In genomic region chr4:151458686-151459085, GRCm38 (mm10) we compare ENCODE assay signal across 18 mouse cellular contexts.
A peak's percentile ranks its signal among the peaks of the same experiment; 100 is the strongest.
DNase-seq lines count a peak whose midpoint lies in the region; ATAC-seq lines count a peak whose summit lies in the region.
"Had no signal": no experiment of that assay in that cellular context is flagged by ENCODE, and none has a peak within 500 bp of the region (broad histone marks: within the 10 kb centered on the region; RNA-seq: fewer than 3 reads in every experiment).

No protein-coding gene starts in this region.

- DNase-seq in hindbrain, embryonic 10.5 days (ENCODE audit: low spot score): no peak
- DNase-seq in midbrain, embryonic 14.5 days: peak; percentile 57
- DNase-seq in brain, adult 2 months (ENCODE audit: low read depth, low spot score): peak; percentile 27
- DNase-seq in thymus, postnatal 14 days: no peak
- DNase-seq: adrenal gland, adult 8-10 months; adrenal gland, postnatal 36 days; cerebellum, adult 11-12 months; cerebellum, adult 9-11 months; gastrocnemius, postnatal 14 days; heart, adult 2 months; heart, postnatal 14 days had no signal

- 0 out of 2 replicates have a peak overlapping the region, but pooled peaks have one; percentile 8 for H3K27ac ChIP-seq in hindbrain, embryonic 13.5 days
- no peak overlapping the region for H3K27ac ChIP-seq in hindbrain, embryonic 10.5 days
- H3K27ac ChIP-seq in midbrain, embryonic 14.5 days (replicated peaks; ENCODE audit: low read depth, low read length): no peak overlapping the region
- H3K27ac ChIP-seq in midbrain, embryonic 15.5 days: no peak overlapping the region
- H3K27ac ChIP-seq: embryonic facial prominence, embryonic 10.5 days; heart, adult 2 months; heart, embryonic 15.5 days; hindbrain, embryonic 15.5 days had no signal

- WGBS in hindbrain, embryonic 13.5 days: 47% methylated on average over 11 of the region's 11 CpGs
- WGBS in hindbrain, embryonic 10.5 days: 86% methylated on average over 11 of the region's 11 CpGs
- WGBS in midbrain, embryonic 14.5 days: 49% methylated on average over 11 of the region's 11 CpGs
- 53% methylated on average over 11 of the region's 11 CpGs for WGBS in midbrain, embryonic 15.5 days

- H3K4me1 ChIP-seq in hindbrain, embryonic 13.5 days (replicated peaks): peaks cover 31% of the 10 kb centered on the region
- peaks cover 28% of the 10 kb centered on the region for H3K4me1 ChIP-seq in hindbrain, embryonic 10.5 days (replicated peaks)
- H3K4me1 ChIP-seq in midbrain, embryonic 14.5 days (ENCODE audit: control insufficient read depth, insufficient read depth, low read length): peaks cover 4% of the 10 kb centered on the region; the same call in 1 of the 2 replicates
- peaks cover 4% of the 10 kb centered on the region; the same call in 1 of the 2 replicates for H3K4me1 ChIP-seq in midbrain, embryonic 15.5 days
- H3K4me1 ChIP-seq: heart, embryonic 15.5 days had no signal

- H3K36me3 ChIP-seq in hindbrain, embryonic 13.5 days: no peaks in the 10 kb centered on the region
- H3K36me3 ChIP-seq in hindbrain, embryonic 10.5 days: no peaks in the 10 kb centered on the region
- H3K36me3 ChIP-seq in midbrain, embryonic 14.5 days (ENCODE audit: control insufficient read depth, insufficient read depth, low read length): no peaks in the 10 kb centered on the region
- no peaks in the 10 kb centered on the region for H3K36me3 ChIP-seq in midbrain, embryonic 15.5 days (replicated peaks)
- H3K36me3 ChIP-seq: embryonic facial prominence, embryonic 10.5 days; heart, embryonic 15.5 days; hindbrain, embryonic 15.5 days had no signal

- H3K27me3 ChIP-seq in hindbrain, embryonic 13.5 days: no peaks in the 10 kb centered on the region
- H3K27me3 ChIP-seq in hindbrain, embryonic 10.5 days (ENCODE audit: insufficient read depth, poor library complexity, severe bottlenecking): no peaks in the 10 kb centered on the region
- H3K27me3 ChIP-seq in midbrain, embryonic 14.5 days (ENCODE audit: control insufficient read depth, insufficient read depth, low read length): no peaks in the 10 kb centered on the region
- H3K27me3 ChIP-seq in midbrain, embryonic 15.5 days (replicated peaks): no peaks in the 10 kb centered on the region
- H3K27me3 ChIP-seq: heart, embryonic 15.5 days; hindbrain, embryonic 15.5 days had no signal

- H3K9me3 ChIP-seq in hindbrain, embryonic 13.5 days: no peaks in the 10 kb centered on the region
- H3K9me3 ChIP-seq in hindbrain, embryonic 10.5 days: no peaks in the 10 kb centered on the region
- H3K9me3 ChIP-seq in midbrain, embryonic 14.5 days (ENCODE audit: control insufficient read depth, low read length): no peaks in the 10 kb centered on the region
- no peaks in the 10 kb centered on the region for H3K9me3 ChIP-seq in midbrain, embryonic 15.5 days
- H3K9me3 ChIP-seq: embryonic facial prominence, embryonic 10.5 days; heart, embryonic 15.5 days; hindbrain, embryonic 15.5 days had no signal

- H3K4me2 ChIP-seq in hindbrain, embryonic 13.5 days: no peak overlapping the region
- H3K4me2 ChIP-seq in midbrain, embryonic 14.5 days (ENCODE audit: low read length): no peak overlapping the region
- H3K4me2 ChIP-seq in midbrain, embryonic 15.5 days: no peak overlapping the region
- H3K4me2 ChIP-seq: heart, embryonic 11.5 days; heart, embryonic 15.5 days; hindbrain, embryonic 15.5 days had no signal

- H3K9ac ChIP-seq in hindbrain, embryonic 13.5 days: no peak overlapping the region
- no peak overlapping the region for H3K9ac ChIP-seq in midbrain, embryonic 14.5 days (replicated peaks; ENCODE audit: low read length)
- no peak overlapping the region for H3K9ac ChIP-seq in midbrain, embryonic 15.5 days
- H3K9ac ChIP-seq: heart, embryonic 15.5 days; hindbrain, embryonic 15.5 days had no signal

- ATAC-seq in hindbrain, embryonic 13.5 days (ENCODE audit: low FRiP score): no peak
- ATAC-seq in midbrain, embryonic 14.5 days (ENCODE audit: low FRiP score, low TSS enrichment): no peak
- no peak for ATAC-seq in midbrain, embryonic 15.5 days (replicated peaks)
- ATAC-seq: forebrain, embryonic 16.5 days had no signal

- H3K4me3 ChIP-seq in hindbrain, embryonic 13.5 days: no peak overlapping the region
- H3K4me3 ChIP-seq in hindbrain, embryonic 10.5 days: no peak overlapping the region
- no peak overlapping the region for H3K4me3 ChIP-seq in midbrain, embryonic 14.5 days (replicated peaks; ENCODE audit: low read depth, low read length)
- no peak overlapping the region for H3K4me3 ChIP-seq in midbrain, embryonic 15.5 days
- H3K4me3 ChIP-seq: embryonic facial prominence, embryonic 10.5 days; heart, adult 2 months; heart, embryonic 15.5 days; hindbrain, embryonic 15.5 days had no signal

Comparison
In these comparisons a context has a peak if more than half of its experiments do, and no peak if none do; other contexts are left out.
1. DNase-seq: peak in midbrain, embryonic 14.5 days (single experiment) and brain, adult 2 months (single experiment); none in hindbrain, embryonic 10.5 days (single experiment) and thymus, postnatal 14 days (single experiment).